Mouse (Mus musculus): ENCODE results near the gene Itgb7. TPM values are rescaled to one million over a fixed set of nuclear protein-coding genes. Genes with fewer than 3 reads are reported as not detected.
A peak's percentile ranks its signal among the peaks of the same experiment; 100 is the strongest.

Itgb7 gene
- polyA plus RNA-seq, 1 experiment from 2014 or later = 1.1 TPM

- H3K4me2 ChIP-seq (ENCODE audit: low read depth, low read length, severe bottlenecking) = no peak overlapping the region
- DNase-seq (ENCODE audit: low spot score) (no peak), ATAC-seq (replicated peaks; ENCODE audit: low FRiP score) (no peak)
- H3K27ac ChIP-seq (ENCODE audit: low read depth, low read length) = no peak overlapping the region
- H3K27me3 ChIP-seq (ENCODE audit: control insufficient read depth, insufficient read depth, low read length) = no peaks in the 10 kb centered on the region
- no peak overlapping the region for H3K9ac ChIP-seq (ENCODE audit: low read length)
- H3K4me3 ChIP-seq (ENCODE audit: low read depth, low read length) = no peak overlapping the region
- peaks cover 9% of the 10 kb centered on the region; the same call in 1 of the 2 replicates for H3K36me3 ChIP-seq (ENCODE audit: control insufficient read depth, insufficient read depth, low read length)
- WGBS = 91% methylated on average over 6 of the region's 6 CpGs
- no peaks in the 10 kb centered on the region for H3K4me1 ChIP-seq (replicated peaks; ENCODE audit: control insufficient read depth, insufficient read depth, low read length)
- no peaks in the 10 kb centered on the region for H3K9me3 ChIP-seq (ENCODE audit: control insufficient read depth, low read length)
Observed at GRCm38 (mm10) chr15:102211895-102212294, 19.8 kb downstream of the Itgb7 start.

GRCm38 (mm10) chr15:102210816-102211215 is 20.9 kb downstream of the Itgb7 start:
- Histone ChIP-seq H3K9me3 (ENCODE audit: control insufficient read depth, low read length) (no peaks in the 10 kb centered on the region), H3K27ac (ENCODE audit: low read depth, low read length) (no peak overlapping the region), H3K4me2 (ENCODE audit: low read depth, low read length, severe bottlenecking) (no peak overlapping the region), H3K9ac (ENCODE audit: low read length) (no peak overlapping the region), H3K36me3 (ENCODE audit: control insufficient read depth, insufficient read depth, low read length) (peaks cover 9% of the 10 kb centered on the region; the same call in 1 of the 2 replicates), H3K4me3 (ENCODE audit: low read depth, low read length) (no peak overlapping the region), H3K4me1 (replicated peaks; ENCODE audit: control insufficient read depth, insufficient read depth, low read length) (peaks cover 2% of the 10 kb centered on the region; the same call in 1 of the 2 replicates), H3K27me3 (ENCODE audit: control insufficient read depth, insufficient read depth, low read length) (no peaks in the 10 kb centered on the region)
- ATAC-seq (replicated peaks; ENCODE audit: low FRiP score) (no peak), DNase-seq (ENCODE audit: low spot score) (no peak)
- 91% methylated on average over 4 of the region's 4 CpGs for WGBS

GRCm38 (mm10) chr15:102209114-102209513 is 22.6 kb downstream of the Itgb7 start:
- no peak overlapping the region for H3K4me3 ChIP-seq (ENCODE audit: low read depth, low read length)
- no peak overlapping the region for H3K9ac ChIP-seq (ENCODE audit: low read length)
- no peak for ATAC-seq (replicated peaks; ENCODE audit: low FRiP score)
- no peak overlapping the region for H3K27ac ChIP-seq (ENCODE audit: low read depth, low read length)
- peak; percentile 45 for DNase-seq (ENCODE audit: low spot score)
- H3K27me3 ChIP-seq (ENCODE audit: control insufficient read depth, insufficient read depth, low read length) = no peaks in the 10 kb centered on the region
- H3K4me1 ChIP-seq (replicated peaks; ENCODE audit: control insufficient read depth, insufficient read depth, low read length) = peaks cover 10% of the 10 kb centered on the region
- peaks cover 9% of the 10 kb centered on the region; the same call in 1 of the 2 replicates for H3K36me3 ChIP-seq (ENCODE audit: control insufficient read depth, insufficient read depth, low read length)
- no peaks in the 10 kb centered on the region for H3K9me3 ChIP-seq (ENCODE audit: control insufficient read depth, low read length)
- 93% methylated on average over 8 of the region's 8 CpGs for WGBS
- H3K4me2 ChIP-seq (ENCODE audit: low read depth, low read length, severe bottlenecking) = no peak overlapping the region

DNA sequence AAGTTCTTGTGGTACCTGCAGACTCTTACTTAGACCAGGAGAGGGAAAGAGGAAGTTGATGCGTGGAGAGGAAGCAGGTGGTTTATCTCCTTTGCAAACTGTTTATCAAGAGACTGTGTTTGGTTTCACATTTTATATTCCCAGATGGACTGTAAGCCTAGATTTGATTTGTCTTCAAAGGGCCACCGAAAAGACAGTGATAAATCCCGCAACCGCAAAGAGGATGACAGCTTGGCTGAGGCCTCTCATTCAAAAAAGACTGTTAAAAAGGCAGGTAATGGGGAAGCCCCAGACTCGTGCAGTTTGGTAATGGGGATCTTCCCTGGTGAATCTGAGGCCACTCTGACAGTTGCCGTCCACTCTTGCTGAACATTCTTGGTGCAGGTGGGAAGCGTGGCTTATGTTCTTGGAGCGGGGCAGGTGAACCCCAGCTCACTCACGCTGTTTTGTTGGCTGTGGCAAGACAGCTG is 23.6 kb downstream of the Itgb7 start:
- Histone ChIP-seq H3K4me1 (replicated peaks; ENCODE audit: control insufficient read depth, insufficient read depth, low read length) (peaks cover 10% of the 10 kb centered on the region), H3K4me2 (ENCODE audit: low read depth, low read length, severe bottlenecking) (no peak overlapping the region), H3K9me3 (ENCODE audit: control insufficient read depth, low read length) (no peaks in the 10 kb centered on the region), H3K27me3 (ENCODE audit: control insufficient read depth, insufficient read depth, low read length) (no peaks in the 10 kb centered on the region), H3K4me3 (ENCODE audit: low read depth, low read length) (no peak overlapping the region), H3K36me3 (ENCODE audit: control insufficient read depth, insufficient read depth, low read length) (peaks cover 9% of the 10 kb centered on the region; the same call in 1 of the 2 replicates), H3K9ac (ENCODE audit: low read length) (no peak overlapping the region), H3K27ac (ENCODE audit: low read depth, low read length) (no peak overlapping the region)
- 93% methylated on average over 9 of the region's 9 CpGs for WGBS
- DNase-seq (ENCODE audit: low spot score) (no peak), ATAC-seq (replicated peaks; ENCODE audit: low FRiP score) (no peak)

- H3K9ac ChIP-seq (ENCODE audit: low read length) = no peak overlapping the region
- H3K36me3 ChIP-seq (ENCODE audit: control insufficient read depth, insufficient read depth, low read length) = peaks cover 7% of the 10 kb centered on the region; the same call in 1 of the 2 replicates
Observed at GRCm38 (mm10) chr15:102207351-102207750, 24.4 kb downstream of the Itgb7 start.

GRCm38 (mm10) chr15:102205779-102206178 is 26.0 kb downstream of the Itgb7 start:
- 74% methylated on average over 8 of the region's 8 CpGs for WGBS
- peak overlapping the region; percentile 85; the same call in 1 of the 2 replicates for H3K4me2 ChIP-seq (ENCODE audit: low read depth, low read length, severe bottlenecking)
- no peaks in the 10 kb centered on the region for H3K27me3 ChIP-seq (ENCODE audit: control insufficient read depth, insufficient read depth, low read length)
- peak overlapping the region; percentile 43 for H3K9ac ChIP-seq (ENCODE audit: low read length)
- peaks cover 7% of the 10 kb centered on the region; the same call in 1 of the 2 replicates for H3K36me3 ChIP-seq (ENCODE audit: control insufficient read depth, insufficient read depth, low read length)
- peak overlapping the region; percentile 61 for H3K27ac ChIP-seq (ENCODE audit: low read depth, low read length)
- peaks cover 13% of the 10 kb centered on the region for H3K4me1 ChIP-seq (replicated peaks; ENCODE audit: control insufficient read depth, insufficient read depth, low read length)
- no peaks in the 10 kb centered on the region for H3K9me3 ChIP-seq (ENCODE audit: control insufficient read depth, low read length)
- ATAC-seq (replicated peaks; ENCODE audit: low FRiP score) = no peak
- H3K4me3 ChIP-seq (ENCODE audit: low read depth, low read length) = peak overlapping the region; percentile 13
- DNase-seq (ENCODE audit: low spot score) = peak; percentile 56

More at GRCm38 (mm10) chr15:102207351-102207750, 24.4 kb downstream of the Itgb7 start:
- Histone ChIP-seq H3K4me3 (ENCODE audit: low read depth, low read length) (no peak overlapping the region), H3K4me1 (replicated peaks; ENCODE audit: control insufficient read depth, insufficient read depth, low read length) (peaks cover 13% of the 10 kb centered on the region), H3K9me3 (ENCODE audit: control insufficient read depth, low read length) (no peaks in the 10 kb centered on the region), H3K27me3 (ENCODE audit: control insufficient read depth, insufficient read depth, low read length) (no peaks in the 10 kb centered on the region), H3K27ac (ENCODE audit: low read depth, low read length) (no peak overlapping the region), H3K4me2 (ENCODE audit: low read depth, low read length, severe bottlenecking) (no peak overlapping the region)
- WGBS = 82% methylated on average over 3 of the region's 3 CpGs
- ATAC-seq (replicated peaks; ENCODE audit: low FRiP score) (no peak), DNase-seq (ENCODE audit: low spot score) (no peak)

- H3K27me3 ChIP-seq (ENCODE audit: control insufficient read depth, insufficient read depth, low read length) = no peaks in the 10 kb centered on the region
- peak within 1 kb of the TSS; percentile 85 for H3K4me2 ChIP-seq (ENCODE audit: low read depth, low read length, severe bottlenecking)
- H3K4me3 ChIP-seq (ENCODE audit: low read depth, low read length) = peak within 1 kb of the TSS; percentile 92
- WGBS = 66% methylated on average over 19 of the region's 19 CpGs
- peaks cover 13% of the 10 kb centered on the region for H3K4me1 ChIP-seq (replicated peaks; ENCODE audit: control insufficient read depth, insufficient read depth, low read length)
- peak within 1 kb of the TSS; percentile 86 for H3K9ac ChIP-seq (ENCODE audit: low read length)
- H3K36me3 ChIP-seq (ENCODE audit: control insufficient read depth, insufficient read depth, low read length) = peaks cover 7% of the 10 kb centered on the region; the same call in 1 of the 2 replicates
- no peaks in the 10 kb centered on the region for H3K9me3 ChIP-seq (ENCODE audit: control insufficient read depth, low read length)
- peak within 1 kb of the TSS; percentile 95 for H3K27ac ChIP-seq (ENCODE audit: low read depth, low read length)
- ATAC-seq (replicated peaks; ENCODE audit: low FRiP score) (no peak), DNase-seq (ENCODE audit: low spot score) (peak; percentile 47)
Observed at GRCm38 (mm10) chr15:102204674-102205505, 26.9 kb downstream of the Itgb7 start, which contains the start of gene Csad. Gene Csad, minus strand, starts transcription at chr15:102204724.

- DNase-seq (ENCODE audit: low spot score) = peak; percentile 87
- Histone ChIP-seq H3K4me1 (replicated peaks; ENCODE audit: control insufficient read depth, insufficient read depth, low read length) (peaks cover 13% of the 10 kb centered on the region), H3K4me2 (ENCODE audit: low read depth, low read length, severe bottlenecking) (peak overlapping the region; percentile 85), H3K9ac (ENCODE audit: low read length) (peak overlapping the region; percentile 86), H3K36me3 (ENCODE audit: control insufficient read depth, insufficient read depth, low read length) (peaks cover 5% of the 10 kb centered on the region; the same call in 1 of the 2 replicates), H3K27me3 (ENCODE audit: control insufficient read depth, insufficient read depth, low read length) (no peaks in the 10 kb centered on the region), H3K27ac (ENCODE audit: low read depth, low read length) (peak overlapping the region; percentile 95), H3K9me3 (ENCODE audit: control insufficient read depth, low read length) (no peaks in the 10 kb centered on the region), H3K4me3 (ENCODE audit: low read depth, low read length) (peak overlapping the region; percentile 92)
- WGBS = 0% methylated on average over 36 of the region's 72 CpGs
- peak; percentile 55 for ATAC-seq (replicated peaks; ENCODE audit: low FRiP score)
Observed at GRCm38 (mm10) chr15:102203835-102204381, 27.8 kb downstream of the Itgb7 start.
